Mouse (Mus musculus) testis, postnatal 14 days (tissue): ENCODE results near the gene Hint1.

Source experiments
- DNase-seq: peaks from one replicate; pipeline ENCODE4 v3.0.0; 2021; ENCODE audit warnings: low spot score

The Hint1 gene

DNA sequence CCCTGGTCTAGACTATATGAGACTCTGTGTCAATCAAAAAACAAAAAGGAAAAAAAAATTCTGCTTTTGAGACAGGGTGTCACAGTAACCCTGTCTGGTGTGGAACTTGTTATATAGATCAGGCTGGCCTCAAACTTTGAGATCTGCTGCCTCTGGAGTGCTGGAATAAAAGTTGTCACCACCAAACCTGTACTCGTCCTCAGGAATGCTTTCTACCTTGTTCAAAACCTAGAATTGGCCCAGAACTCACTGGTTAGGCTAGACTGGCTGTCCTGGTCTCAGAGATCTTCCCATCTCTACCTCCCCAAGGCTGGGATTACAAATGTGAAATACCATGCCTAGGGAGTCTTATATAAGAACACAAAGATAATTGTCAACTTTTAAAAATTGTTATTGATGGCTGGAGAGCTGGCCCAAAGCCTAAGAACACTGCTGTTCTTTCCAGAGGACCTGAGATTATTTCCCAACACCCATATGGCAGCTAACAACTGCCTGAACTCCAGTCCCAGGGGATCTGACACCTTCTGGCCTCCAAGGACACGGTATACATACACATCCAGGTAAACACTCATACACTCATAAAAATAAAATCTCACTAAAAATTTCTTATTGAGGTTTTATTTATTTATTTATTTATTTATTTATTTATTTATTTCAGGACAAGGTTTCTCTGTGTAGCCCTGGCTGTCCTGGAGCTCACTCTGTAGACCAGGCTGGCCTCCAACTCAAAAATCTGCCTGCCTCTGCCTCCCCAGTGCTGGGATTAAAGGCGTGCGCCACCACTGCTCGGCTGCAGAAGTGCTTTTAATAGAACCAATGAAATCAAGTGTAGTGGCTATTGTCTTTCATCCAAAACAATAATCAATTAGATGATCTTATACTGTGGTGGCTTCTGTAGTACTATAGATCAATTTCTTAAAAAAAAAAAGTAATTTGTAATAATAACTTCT, 4.4 kb upstream of the Hint1 start:
- no peak for DNase-seq

DNA sequence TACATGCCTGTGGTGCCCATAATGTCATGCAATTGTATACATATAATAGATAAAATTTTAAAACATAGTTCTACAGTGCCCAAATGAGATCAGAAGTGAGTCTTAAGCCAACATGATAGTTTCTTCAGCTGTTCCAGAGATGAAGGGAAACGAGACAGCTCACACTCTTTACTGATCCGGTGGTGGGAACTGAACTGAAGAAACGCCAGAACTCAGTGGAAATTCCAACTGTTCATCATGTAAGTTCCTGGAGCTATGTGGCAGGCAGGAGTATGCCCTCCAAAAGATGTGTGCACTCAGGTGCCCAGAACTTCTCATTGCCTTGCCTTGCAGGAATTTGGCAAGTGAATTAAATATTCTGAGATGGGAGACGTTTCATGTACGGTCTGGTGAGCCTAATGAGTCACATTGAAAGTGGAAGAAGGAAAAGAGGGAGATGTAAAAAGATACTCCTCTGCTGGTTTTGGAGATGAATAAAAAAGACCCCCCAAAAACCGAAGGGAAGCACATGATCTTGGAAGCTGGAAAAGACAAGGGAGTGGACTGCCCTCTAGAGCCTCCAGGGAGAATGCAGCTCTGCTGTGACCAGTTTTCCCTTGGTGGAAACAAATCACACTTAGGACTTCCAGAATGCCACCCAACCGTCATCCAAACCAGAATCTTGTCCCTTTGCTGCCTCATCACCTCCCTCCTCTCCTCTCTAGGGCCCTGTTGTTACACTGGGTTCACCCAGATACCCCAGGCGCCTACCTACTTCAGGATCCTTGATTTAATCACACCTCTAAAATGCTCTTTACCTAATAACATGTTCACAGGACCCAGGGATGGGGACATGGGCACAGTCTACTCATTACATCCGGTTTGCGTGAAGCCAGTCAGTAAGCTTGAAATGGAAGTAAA, 3.3 kb upstream of the Hint1 start:
- no peak for DNase-seq

DNA sequence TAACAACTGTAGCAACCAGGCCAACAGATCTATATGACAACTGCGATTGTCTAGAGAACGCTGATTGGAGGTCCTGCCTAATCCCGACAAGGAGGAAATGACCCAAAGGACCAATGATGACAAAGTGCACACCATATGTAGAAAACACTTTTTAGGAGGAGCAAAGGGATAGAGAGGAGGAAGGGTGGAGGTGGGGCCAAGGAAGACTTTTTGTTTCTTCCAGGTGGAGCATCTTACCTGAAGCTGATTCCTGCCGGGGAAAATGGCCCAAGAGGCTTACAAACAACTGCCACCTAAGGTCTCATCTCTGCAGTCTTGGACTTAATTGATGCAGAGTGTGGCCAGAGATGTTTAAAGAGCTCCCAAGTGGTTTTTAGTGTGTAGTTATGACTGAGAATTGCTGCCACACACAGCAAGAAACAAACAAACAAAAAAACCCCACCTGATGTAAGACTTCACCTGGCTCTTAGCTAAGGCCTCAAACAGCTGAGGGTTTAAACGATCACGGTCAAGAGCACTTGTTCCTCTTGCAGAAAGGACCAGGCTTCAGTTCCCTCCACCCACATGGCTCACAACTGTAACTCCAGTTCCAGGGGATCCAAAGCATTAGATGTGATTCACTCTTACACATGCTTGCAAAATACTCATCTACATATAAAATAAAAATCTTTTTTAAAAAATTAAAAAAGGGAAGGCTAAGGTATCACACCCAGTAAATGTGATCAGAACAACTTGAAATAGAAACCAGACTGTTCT, 675 bp upstream of the Hint1 start:
- no peak for DNase-seq

- DNase-seq: peak; percentile 48
Observed at GRCm38 (mm10) chr11:54867049-54867385, 834 bp downstream of the Hint1 start.

DNA sequence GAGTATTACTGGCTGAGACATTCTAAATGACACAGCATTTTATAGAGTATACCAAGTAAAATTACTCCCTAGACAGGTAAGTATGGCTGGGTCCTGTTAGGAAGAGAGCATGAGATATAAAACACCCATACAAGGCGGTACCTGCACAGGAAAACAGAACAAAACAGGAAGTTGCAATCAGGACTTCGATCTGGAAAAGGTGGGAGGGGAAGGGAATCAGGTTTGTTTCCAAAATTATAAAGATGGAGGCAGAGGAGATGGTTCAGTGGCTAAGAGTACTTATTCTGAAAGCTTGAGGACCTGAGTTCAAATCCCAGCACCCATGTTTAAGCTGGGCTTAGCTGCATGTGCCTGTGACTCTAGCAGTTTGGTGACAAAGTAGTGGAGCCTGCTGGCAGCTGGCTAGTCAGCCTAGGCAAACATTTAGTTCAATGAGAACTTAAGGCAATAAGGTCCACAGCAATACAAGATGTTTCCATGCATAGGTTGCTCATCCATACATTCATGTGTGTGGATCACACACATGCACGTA, 1.8 kb downstream of the Hint1 start:
- DNase-seq: no peak

- DNase-seq: no peak
Observed at GRCm38 (mm10) chr11:54868445-54868844, 2.3 kb downstream of the Hint1 start.

DNA sequence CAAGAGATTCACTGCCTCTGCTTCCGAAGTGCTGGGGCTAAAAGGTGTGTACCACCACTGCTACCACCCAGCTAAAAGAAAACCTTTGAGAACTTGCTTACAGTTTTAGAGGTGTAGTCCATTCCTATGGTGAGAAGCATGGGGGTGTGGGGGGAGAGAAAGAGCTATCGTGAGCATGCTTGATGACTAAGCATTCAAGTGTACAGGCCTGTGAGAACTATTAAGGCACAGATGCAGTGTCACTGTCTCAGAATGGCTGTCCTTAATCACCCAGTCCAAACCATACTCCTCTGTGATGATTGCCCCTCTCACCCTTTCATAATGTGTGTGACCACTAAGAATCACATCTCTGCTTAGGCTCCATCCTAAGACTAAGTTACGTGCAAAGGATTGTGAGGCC, 3.1 kb downstream of the Hint1 start:
- DNase-seq: no peak

GRCm38 (mm10) chr11:54871831-54872537, 5.8 kb downstream of the Hint1 start:
- DNase-seq: no peak

DNA sequence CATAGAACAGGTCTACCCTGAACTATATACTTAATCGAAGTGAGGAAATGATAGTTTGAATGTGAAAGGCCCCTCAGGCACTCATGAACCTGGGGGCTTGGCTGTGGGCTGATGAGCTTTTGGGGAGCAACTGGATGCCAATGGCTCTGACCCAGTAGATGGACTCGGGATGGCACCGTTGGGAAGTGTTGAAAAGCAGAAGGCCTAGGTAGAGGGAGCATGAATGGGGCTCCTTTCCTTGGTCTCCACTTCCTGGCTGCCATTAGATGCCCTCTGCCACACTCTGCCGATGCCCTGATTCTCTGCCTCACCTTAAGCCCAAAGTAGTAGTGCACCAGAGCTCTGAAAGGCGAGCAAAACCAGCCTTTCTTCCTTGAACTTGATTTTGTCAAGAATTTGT, 9.8 kb downstream of the Hint1 start:
- DNase-seq: no peak

- DNase-seq: no peak
Observed at GRCm38 (mm10) chr11:54878893-54879292, 12.7 kb downstream of the Hint1 start.

DNA sequence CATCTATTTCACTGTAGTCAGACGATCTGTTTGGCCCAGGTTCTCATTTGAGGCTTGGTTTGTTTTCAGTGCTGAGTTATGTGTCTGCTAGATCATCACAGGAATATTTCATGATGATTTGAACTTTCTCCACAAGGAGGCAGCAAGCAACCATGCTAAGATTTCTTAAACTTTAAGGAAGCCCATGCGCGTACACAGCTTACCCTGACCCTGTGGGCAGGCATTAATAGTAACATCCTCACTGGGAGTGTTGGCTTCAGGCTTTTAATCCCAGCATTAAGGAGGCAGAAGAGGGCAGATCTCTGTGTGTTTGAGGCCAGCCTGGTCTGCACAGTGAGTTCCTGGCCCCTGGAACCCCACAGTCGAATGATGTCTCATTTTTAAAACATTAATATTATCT, 13.3 kb downstream of the Hint1 start:
- DNase-seq: no peak

DNA sequence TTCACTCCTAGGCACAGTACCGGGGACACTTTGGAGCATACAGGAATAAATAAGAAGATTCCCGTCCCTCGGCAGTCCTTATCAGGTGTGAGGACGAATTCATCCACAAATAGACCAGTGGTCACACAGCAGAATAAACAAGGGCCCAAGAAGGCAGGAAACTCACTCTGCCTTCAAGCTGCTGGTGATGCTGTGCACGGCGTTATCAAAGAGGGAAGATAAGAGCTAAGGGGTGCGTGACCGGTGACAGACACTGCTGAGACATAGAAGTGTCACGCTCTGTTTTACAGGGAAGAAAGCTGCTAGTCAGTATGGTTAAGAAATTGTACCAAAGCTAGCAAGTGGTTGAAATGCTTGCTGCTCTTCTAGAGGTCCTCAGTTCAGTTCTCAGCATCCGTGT, 13.7 kb downstream of the Hint1 start:
- no peak for DNase-seq

- DNase-seq: no peak
Observed at GRCm38 (mm10) chr11:54881051-54881474, 14.9 kb downstream of the Hint1 start.

DNA sequence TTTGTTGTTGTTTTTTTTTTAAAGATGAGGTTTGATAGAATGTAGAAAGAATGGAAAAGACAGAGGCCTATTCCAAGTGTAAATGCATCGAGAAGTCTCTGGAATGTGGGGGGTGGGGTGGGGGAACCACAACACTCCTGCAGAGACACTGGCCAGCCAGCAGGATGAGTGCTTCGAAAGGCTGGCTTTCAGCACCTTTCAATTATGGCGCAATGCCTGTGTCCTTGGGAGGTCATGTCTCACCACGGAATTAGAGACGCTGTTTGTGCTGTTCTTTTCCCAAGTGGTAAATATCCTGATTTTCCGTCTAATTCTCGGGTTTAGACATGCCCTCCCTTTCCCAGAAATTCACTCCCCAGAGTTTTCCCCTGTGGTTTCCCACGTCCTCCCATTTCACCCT, 16.5 kb downstream of the Hint1 start:
- DNase-seq: no peak

- no peak for DNase-seq
Observed at GRCm38 (mm10) chr11:54884197-54884828, 18.1 kb downstream of the Hint1 start.

GRCm38 (mm10) chr11:54884937-54885336, 18.8 kb downstream of the Hint1 start:
- peak; percentile 77 for DNase-seq

DNA sequence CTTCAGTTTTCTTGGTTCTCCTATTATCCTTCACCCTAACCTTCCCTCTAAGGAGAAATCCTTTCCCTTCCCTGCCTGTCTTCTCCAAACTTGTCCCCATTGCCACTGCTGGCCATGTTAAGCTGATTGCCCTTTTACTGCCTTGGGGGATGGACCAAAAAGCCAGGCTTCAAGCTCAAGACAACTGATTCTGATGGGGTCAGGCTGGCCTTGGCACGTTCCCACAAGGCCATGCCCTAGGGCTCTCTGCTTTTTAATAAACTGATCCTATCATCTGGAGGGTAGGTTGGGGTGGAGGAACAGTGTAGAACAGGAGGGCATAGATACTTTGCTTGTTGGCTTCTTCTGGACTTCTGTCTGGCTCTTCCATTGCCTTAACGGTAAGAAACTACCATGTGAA, 19.2 kb downstream of the Hint1 start:
- DNase-seq: no peak

GRCm38 (mm10) chr11:54887927-54888326, 21.7 kb downstream of the Hint1 start:
- DNase-seq: no peak

DNA sequence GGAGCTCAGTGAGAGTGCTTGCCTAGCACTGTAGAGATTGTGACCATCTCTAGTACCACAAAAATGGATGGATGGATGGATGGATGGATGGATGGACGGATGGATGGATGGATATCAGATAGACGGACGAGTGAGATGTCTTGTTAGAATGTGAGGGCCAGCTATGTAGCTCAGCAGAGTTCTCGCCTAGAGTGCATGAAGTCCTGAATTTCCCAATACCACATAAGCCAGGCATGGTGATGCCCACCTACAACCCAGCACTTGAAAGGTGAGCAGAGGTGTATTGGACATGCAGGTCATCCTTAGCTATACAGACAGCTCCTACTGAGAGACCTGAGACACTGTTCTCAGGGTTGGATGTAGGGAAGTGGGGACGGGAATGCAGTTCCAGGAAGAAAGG, 25.2 kb downstream of the Hint1 start:
- DNase-seq: no peak

DNA sequence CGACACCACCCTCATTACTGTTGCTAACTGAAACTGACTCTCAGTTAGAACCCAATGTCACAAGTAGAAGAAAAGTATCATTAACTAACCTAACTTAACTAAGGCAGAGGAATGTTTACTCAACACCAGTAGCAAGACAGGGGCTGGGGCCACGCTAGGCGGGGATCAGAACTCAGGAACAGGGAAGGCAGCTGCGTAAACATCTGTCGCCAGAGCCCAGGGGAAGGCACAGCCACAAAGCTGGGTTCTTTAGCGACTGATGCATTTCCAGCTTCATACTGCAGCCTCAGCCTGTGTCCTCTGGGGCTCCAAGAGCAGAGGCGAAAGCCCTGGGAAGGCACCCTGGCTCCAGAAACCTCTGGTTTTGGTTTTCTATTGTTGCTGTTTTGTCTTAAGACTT, 25.9 kb downstream of the Hint1 start:
- no peak for DNase-seq

GRCm38 (mm10) chr11:54894589-54894988, 28.4 kb downstream of the Hint1 start:
- DNase-seq: no peak
